Mouse (Mus musculus) c-Kit-negative CD71-positive TER-119-positive erythroid progenitor cells, embryonic 14.5 days (primary cell): ENCODE data around the gene Ndrg3.
"Not testable (repeated sequence)": the region's sequence is repeated elsewhere in the genome, so short reads cannot be mapped to it uniquely, and the experiment has no call there.

Experiments used
- DNase-seq: peaks from one replicate; pipeline ENCODE4 v3.0.0-alpha.2; 2013; ENCODE audit warnings: low read depth, low spot score

Gene Ndrg3

GRCm38 (mm10) chr2:156901344-156901743 is 90.5 kb downstream of the Ndrg3 start:
- DNase-seq: no peak

GRCm38 (mm10) chr2:156899184-156899583 is 92.7 kb downstream of the Ndrg3 start:
- DNase-seq: no peak

- no peak for DNase-seq
Measured at GRCm38 (mm10) chr2:156898374-156898773, 93.5 kb downstream of the Ndrg3 start.

GRCm38 (mm10) chr2:156897034-156897433 is 94.8 kb downstream of the Ndrg3 start:
- DNase-seq: no peak

- no peak for DNase-seq
Measured at GRCm38 (mm10) chr2:156896384-156896914, 95.4 kb downstream of the Ndrg3 start.

GRCm38 (mm10) chr2:156894496-156895265 is 97.2 kb downstream of the Ndrg3 start:
- DNase-seq: no peak

GRCm38 (mm10) chr2:156892821-156893220 is 99.0 kb downstream of the Ndrg3 start:
- no peak for DNase-seq

- no peak for DNase-seq
Measured at GRCm38 (mm10) chr2:156892240-156892639, 99.6 kb downstream of the Ndrg3 start.

GRCm38 (mm10) chr2:156888490-156888889 is 103.4 kb downstream of the Ndrg3 start:
- DNase-seq: no peak

GRCm38 (mm10) chr2:156887017-156887416 is 104.8 kb downstream of the Ndrg3 start, which contains the start of gene Sla2:
TSS of gene Sla2 (minus strand) at chr2:156887192.
- no peak for DNase-seq

GRCm38 (mm10) chr2:156886084-156886631 is 105.7 kb downstream of the Ndrg3 start:
- DNase-seq: no peak

- not testable (repeated sequence) for DNase-seq
Measured at GRCm38 (mm10) chr2:156885666-156886065, 106.2 kb downstream of the Ndrg3 start.

GRCm38 (mm10) chr2:156884396-156885211 is 107.3 kb downstream of the Ndrg3 start:
- DNase-seq: no peak

- peak; percentile 68 for DNase-seq
Measured at GRCm38 (mm10) chr2:156882431-156883001, 109.3 kb downstream of the Ndrg3 start.

GRCm38 (mm10) chr2:156879541-156879940 is 112.3 kb downstream of the Ndrg3 start:
- DNase-seq: no peak

- no peak for DNase-seq
Measured at GRCm38 (mm10) chr2:156877726-156878125, 114.1 kb downstream of the Ndrg3 start.
